Mouse (Mus musculus): ENCODE measurements around the gene Gse1. TPM values are rescaled to one million over a fixed set of nuclear protein-coding genes. Genes with fewer than 3 reads are reported as not detected.
A peak's percentile ranks its signal among the peaks of the same experiment; 100 is the strongest.

The Gse1 gene
- total and polyA plus RNA-seq, 2 experiments from 2014 or later: 15.9 to 48.2 TPM

DNA sequence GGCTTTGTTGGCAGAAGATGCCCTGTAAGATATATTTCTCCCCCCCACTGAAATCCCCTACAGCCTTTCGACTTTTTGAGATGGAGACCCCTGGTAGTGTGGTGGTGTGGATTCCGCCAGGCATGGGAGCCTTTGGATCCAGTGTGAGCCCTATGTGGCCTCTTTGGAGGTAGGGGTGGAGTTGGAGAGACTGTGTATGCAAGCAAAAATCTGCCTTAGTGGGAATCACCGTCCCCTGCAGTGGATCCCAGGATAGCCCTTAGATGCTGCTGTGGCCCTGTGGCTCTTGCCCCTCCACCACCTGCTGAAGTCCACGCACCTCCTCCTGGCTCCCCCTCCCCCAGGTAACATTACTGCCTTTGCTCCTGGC, 196.6 kb downstream of the Gse1 start:
- WGBS: 18% methylated on average over 4 of the region's 4 CpGs
- H3K9me3 ChIP-seq (ENCODE audit: low read length): no peaks in the 10 kb centered on the region
- H3K4me1 ChIP-seq (ENCODE audit: insufficient read depth): peaks cover 31% of the 10 kb centered on the region
- no peaks in the 10 kb centered on the region for H3K36me3 ChIP-seq (ENCODE audit: insufficient read depth)
- no peak overlapping the region for H3K4me2 ChIP-seq (ENCODE audit: low read depth)
- H3K27me3 ChIP-seq (ENCODE audit: insufficient read depth, low read length): no peaks in the 10 kb centered on the region
- peak overlapping the region; percentile 86 for H3K27ac ChIP-seq (ENCODE audit: low read depth, low read length)
- no peak for DNase-seq
- no peak overlapping the region for H3K4me3 ChIP-seq (ENCODE audit: low read depth, low read length)
- TF ChIP-seq CTCF (IDR thresholded peaks at IDR 0.05; ENCODE audit: low read depth): no peak
- no peak for ATAC-seq
- H3K9ac ChIP-seq: peak overlapping the region; percentile 37

- DNase-seq: peak; percentile 76
- no peak; the same call in 1 of the 2 replicates for TF ChIP-seq CTCF (IDR thresholded peaks at IDR 0.05; ENCODE audit: low read depth)
These were observed 197.1 kb downstream of the Gse1 start for GRCm38 (mm10) chr8:120425199-120425941.

GRCm38 (mm10) chr8:120426105-120426504, 197.8 kb downstream of the Gse1 start:
- no peak overlapping the region for H3K4me2 ChIP-seq (ENCODE audit: low read depth)
- H3K4me1 ChIP-seq (ENCODE audit: insufficient read depth): peaks cover 31% of the 10 kb centered on the region
- H3K36me3 ChIP-seq (ENCODE audit: insufficient read depth): no peaks in the 10 kb centered on the region
- no peak; the same call in 1 of the 2 replicates for TF ChIP-seq CTCF (IDR thresholded peaks at IDR 0.05; ENCODE audit: low read depth)
- peak overlapping the region; percentile 86 for H3K27ac ChIP-seq (ENCODE audit: low read depth, low read length)
- DNase-seq (no peak), ATAC-seq (no peak)
- H3K9me3 ChIP-seq (ENCODE audit: low read length): no peaks in the 10 kb centered on the region
- 23% methylated on average over 1 of the region's 1 CpGs for whole genome bisulfite sequencing
- no peak overlapping the region for H3K4me3 ChIP-seq (ENCODE audit: low read depth, low read length)
- no peak overlapping the region for H3K9ac ChIP-seq
- H3K27me3 ChIP-seq (ENCODE audit: insufficient read depth, low read length): no peaks in the 10 kb centered on the region

More at GRCm38 (mm10) chr8:120425199-120425941, 197.1 kb downstream of the Gse1 start:
- peak; percentile 85 for ATAC-seq
- Histone ChIP-seq H3K36me3 (ENCODE audit: insufficient read depth) (no peaks in the 10 kb centered on the region), H3K9me3 (ENCODE audit: low read length) (no peaks in the 10 kb centered on the region), H3K27me3 (ENCODE audit: insufficient read depth, low read length) (no peaks in the 10 kb centered on the region), H3K4me3 (ENCODE audit: low read depth, low read length) (no peak overlapping the region), H3K27ac (ENCODE audit: low read depth, low read length) (peak overlapping the region; percentile 86), H3K4me1 (ENCODE audit: insufficient read depth) (peaks cover 31% of the 10 kb centered on the region), H3K9ac (peak overlapping the region; percentile 37), H3K4me2 (ENCODE audit: low read depth) (no peak overlapping the region; the same call in 1 of the 2 replicates)
- 13% methylated on average over 8 of the region's 8 CpGs for WGBS

GRCm38 (mm10) chr8:120426622-120427385, 198.5 kb downstream of the Gse1 start:
- H3K27me3 ChIP-seq (ENCODE audit: insufficient read depth, low read length): no peaks in the 10 kb centered on the region
- no peak for TF ChIP-seq CTCF (IDR thresholded peaks at IDR 0.05; ENCODE audit: low read depth)
- peak overlapping the region; percentile 62 for H3K27ac ChIP-seq (ENCODE audit: low read depth, low read length)
- H3K4me3 ChIP-seq (ENCODE audit: low read depth, low read length): no peak overlapping the region
- H3K4me2 ChIP-seq (ENCODE audit: low read depth): no peak overlapping the region
- 18% methylated on average over 20 of the region's 20 CpGs for WGBS
- peak; percentile 68 for DNase-seq
- no peak for ATAC-seq
- no peaks in the 10 kb centered on the region for H3K9me3 ChIP-seq (ENCODE audit: low read length)
- H3K9ac ChIP-seq: peak overlapping the region; percentile 25; the same call in 1 of the 2 replicates
- H3K36me3 ChIP-seq (ENCODE audit: insufficient read depth): no peaks in the 10 kb centered on the region
- H3K4me1 ChIP-seq (ENCODE audit: insufficient read depth): peaks cover 31% of the 10 kb centered on the region

GRCm38 (mm10) chr8:120428492-120428891, 200.2 kb downstream of the Gse1 start:
- Histone ChIP-seq H3K9ac (no peak overlapping the region), H3K4me2 (ENCODE audit: low read depth) (no peak overlapping the region), H3K27me3 (ENCODE audit: insufficient read depth, low read length) (no peaks in the 10 kb centered on the region), H3K27ac (ENCODE audit: low read depth, low read length) (no peak overlapping the region), H3K9me3 (ENCODE audit: low read length) (no peaks in the 10 kb centered on the region), H3K4me1 (ENCODE audit: insufficient read depth) (peaks cover 32% of the 10 kb centered on the region), H3K4me3 (ENCODE audit: low read depth, low read length) (no peak overlapping the region), H3K36me3 (ENCODE audit: insufficient read depth) (no peaks in the 10 kb centered on the region)
- TF ChIP-seq CTCF (IDR thresholded peaks at IDR 0.05; ENCODE audit: low read depth): no peak
- DNase-seq (no peak), ATAC-seq (no peak)
- 90% methylated on average over 5 of the region's 5 CpGs for WGBS

DNA sequence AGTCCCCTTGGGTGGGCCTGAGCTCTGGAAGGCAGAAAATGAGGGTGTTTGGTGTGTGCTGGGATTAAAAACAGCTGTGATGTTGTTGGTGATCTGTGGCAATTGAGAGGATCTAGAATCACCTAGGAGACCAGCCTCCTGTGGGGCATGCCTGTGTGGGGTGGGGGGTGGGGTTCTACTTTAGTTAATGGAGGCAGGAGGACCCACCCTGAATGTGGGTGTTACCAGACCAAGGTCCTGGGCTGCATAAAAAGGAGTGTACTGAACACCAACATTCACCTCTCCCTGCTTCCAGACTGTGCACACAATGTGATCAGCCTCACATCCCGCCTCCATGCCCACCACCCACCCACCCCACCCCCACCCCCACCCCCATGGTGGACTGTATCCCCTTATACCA, 200.9 kb downstream of the Gse1 start:
- no peak for TF ChIP-seq CTCF (IDR thresholded peaks at IDR 0.05; ENCODE audit: low read depth)
- no peak overlapping the region for H3K27ac ChIP-seq (ENCODE audit: low read depth, low read length)
- H3K36me3 ChIP-seq (ENCODE audit: insufficient read depth): no peaks in the 10 kb centered on the region
- no peak for ATAC-seq
- H3K4me1 ChIP-seq (ENCODE audit: insufficient read depth): peaks cover 30% of the 10 kb centered on the region
- H3K27me3 ChIP-seq (ENCODE audit: insufficient read depth, low read length): no peaks in the 10 kb centered on the region
- WGBS: 100% methylated on average over 1 of the region's 1 CpGs
- no peak for DNase-seq
- H3K9me3 ChIP-seq (ENCODE audit: low read length): no peaks in the 10 kb centered on the region
- H3K4me2 ChIP-seq (ENCODE audit: low read depth): no peak overlapping the region
- H3K4me3 ChIP-seq (ENCODE audit: low read depth, low read length): no peak overlapping the region
- no peak overlapping the region for H3K9ac ChIP-seq

GRCm38 (mm10) chr8:120431042-120431441, 202.8 kb downstream of the Gse1 start:
- DNase-seq (no peak), ATAC-seq (no peak)
- Histone ChIP-seq H3K9me3 (ENCODE audit: low read length) (no peaks in the 10 kb centered on the region), H3K36me3 (ENCODE audit: insufficient read depth) (no peaks in the 10 kb centered on the region), H3K27ac (ENCODE audit: low read depth, low read length) (no peak overlapping the region), H3K9ac (no peak overlapping the region), H3K27me3 (ENCODE audit: insufficient read depth, low read length) (no peaks in the 10 kb centered on the region), H3K4me1 (ENCODE audit: insufficient read depth) (peaks cover 14% of the 10 kb centered on the region; the same call in 1 of the 2 replicates), H3K4me3 (ENCODE audit: low read depth, low read length) (no peak overlapping the region), H3K4me2 (ENCODE audit: low read depth) (no peak overlapping the region)
- TF ChIP-seq CTCF (IDR thresholded peaks at IDR 0.05; ENCODE audit: low read depth): no peak
- 64% methylated on average over 12 of the region's 12 CpGs for WGBS
